In the genomic region with DNA sequence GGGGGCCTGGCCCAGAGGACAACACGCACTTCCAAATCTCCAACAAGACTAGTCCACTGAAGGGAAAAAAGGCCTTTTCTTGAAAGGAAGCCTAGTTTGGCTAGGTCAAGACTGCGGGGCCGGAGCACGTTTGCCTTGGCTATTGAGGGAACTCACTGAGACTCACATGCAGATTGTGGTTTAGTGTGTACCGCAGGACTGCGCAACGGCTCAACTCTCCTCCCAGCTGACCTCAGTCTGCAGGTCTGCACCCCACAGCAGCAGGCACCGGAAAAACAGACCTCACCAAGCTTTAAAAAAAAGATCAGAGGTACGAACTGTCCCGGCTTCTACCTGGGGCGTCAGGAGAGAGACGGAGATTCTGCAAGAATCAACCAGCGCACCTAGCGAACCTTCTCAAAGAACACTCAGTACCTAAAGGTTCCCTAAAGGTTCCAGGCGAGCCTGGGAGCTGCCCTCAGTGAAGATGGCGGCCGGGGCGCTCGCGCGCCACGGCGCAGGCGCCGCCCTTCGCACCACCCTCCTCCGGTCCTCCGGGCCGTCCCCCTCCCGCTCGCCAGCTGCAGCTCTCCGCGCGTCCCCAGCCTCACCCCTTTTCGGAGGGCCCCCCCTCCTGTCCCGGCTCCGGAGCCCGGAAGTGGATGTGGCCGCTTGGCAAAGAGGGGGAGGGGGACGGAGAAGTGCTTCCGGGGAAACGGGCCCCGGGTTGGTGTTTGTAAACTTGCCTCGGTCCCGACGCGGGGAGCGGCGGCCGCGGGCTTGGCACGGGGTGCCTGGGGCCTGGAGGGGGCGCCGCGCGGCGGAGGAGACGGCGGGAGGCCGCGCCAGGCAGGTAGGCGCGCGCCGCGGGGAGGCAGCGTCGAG, we compare ENCODE assay signal across 8 mouse cellular contexts. TPM values are rescaled to one million over a fixed set of nuclear protein-coding genes. Genes with fewer than 3 reads are reported as not detected.
DNase-seq lines count a peak whose midpoint lies in the region; ATAC-seq and TF ChIP-seq lines count a peak whose summit lies in the region.

Gene Zfp740 (plus strand): TSS at position 279 of the 864 bp plus-strand sequence.

- in situ Hi-C loops in CH12.LX (cut with MboI; ENCODE audit: low pct_ligation_motif_present, low pct_unique_long_range_greater_than_20kb, low sequenced_read_pairs) = no loop called here

- peak; percentile 97 for ATAC-seq in forebrain, embryonic 12.5 days (ENCODE audit: low FRiP score)
- ATAC-seq in heart, postnatal 0 days (ENCODE audit: insufficient read depth, low read depth) = peak; percentile 98
- ATAC-seq in liver, embryonic 16.5 days (ENCODE audit: low read depth) = peak; percentile 94
- peak; percentile 96 for ATAC-seq in neural tube, embryonic 13.5 days (ENCODE audit: low read depth)

- H3K9me3 ChIP-seq in CH12.LX (replicated peaks; ENCODE audit: low read length) = no peaks in the 10 kb centered on the region
- no peaks in the 10 kb centered on the region for H3K9me3 ChIP-seq in forebrain, embryonic 12.5 days
- no peaks in the 10 kb centered on the region for H3K9me3 ChIP-seq in heart, postnatal 0 days (replicated peaks; ENCODE audit: control insufficient read depth, low read length)
- no peaks in the 10 kb centered on the region for H3K9me3 ChIP-seq in liver, embryonic 16.5 days (replicated peaks; ENCODE audit: control insufficient read depth, low read length)
- no peaks in the 10 kb centered on the region for H3K9me3 ChIP-seq in neural tube, embryonic 13.5 days

- peak; percentile 66 for TF ChIP-seq POLR2A in CH12.LX (IDR thresholded peaks at IDR 0.05; ENCODE audit: low read depth, low read length)
- TF ChIP-seq POLR2A in testis, adult 2 months (IDR thresholded peaks at IDR 0.05; ENCODE audit: control insufficient read depth, low read depth, low read length) = peak; percentile 13; the same call in 1 of the 2 replicates

- peaks cover 15 to 31% of the 10 kb centered on the region in 2 experiments for H3K36me3 ChIP-seq in CH12.LX (replicated peaks in 1 of 2; ENCODE audit: control insufficient read depth in 1 of 2, insufficient read depth in 1 of 2, low read length in 1 of 2)
- H3K36me3 ChIP-seq in forebrain, embryonic 12.5 days (replicated peaks) = peaks cover 26% of the 10 kb centered on the region
- H3K36me3 ChIP-seq in heart, postnatal 0 days (replicated peaks; ENCODE audit: control insufficient read depth, insufficient read depth, low read length) = peaks cover 20% of the 10 kb centered on the region
- H3K36me3 ChIP-seq in liver, embryonic 16.5 days (ENCODE audit: control insufficient read depth, insufficient read depth) = peaks cover 15% of the 10 kb centered on the region
- peaks cover 25% of the 10 kb centered on the region for H3K36me3 ChIP-seq in neural tube, embryonic 13.5 days
- no peaks in the 10 kb centered on the region for H3K36me3 ChIP-seq in testis, adult 2 months (ENCODE audit: control insufficient read depth, insufficient read depth, low read length)

- peaks cover 11 to 44% of the 10 kb centered on the region in 2 experiments for H3K4me1 ChIP-seq in CH12.LX (ENCODE audit: control insufficient read depth in 1 of 2, insufficient read depth in 2 of 2)
- peaks cover 40% of the 10 kb centered on the region for H3K4me1 ChIP-seq in forebrain, embryonic 12.5 days
- H3K4me1 ChIP-seq in heart, postnatal 0 days (ENCODE audit: control insufficient read depth, insufficient read depth) = peaks cover 22% of the 10 kb centered on the region
- H3K4me1 ChIP-seq in liver, embryonic 16.5 days (ENCODE audit: control insufficient read depth, low read depth, low read length) = peaks cover 19% of the 10 kb centered on the region
- H3K4me1 ChIP-seq in neural tube, embryonic 13.5 days (replicated peaks) = peaks cover 49% of the 10 kb centered on the region
- H3K4me1 ChIP-seq in testis, adult 2 months (ENCODE audit: control insufficient read depth, insufficient read depth, low read length) = peaks cover 13% of the 10 kb centered on the region

- peak within 1 kb of the TSS; percentile 92 for H3K27ac ChIP-seq in CH12.LX (ENCODE audit: insufficient read depth, low read depth)
- peak within 1 kb of the TSS; percentile 99 for H3K27ac ChIP-seq in forebrain, embryonic 12.5 days
- H3K27ac ChIP-seq in heart, postnatal 0 days (ENCODE audit: low read depth) = peak within 1 kb of the TSS; percentile 99
- peak within 1 kb of the TSS; percentile 97 for H3K27ac ChIP-seq in liver, embryonic 16.5 days (ENCODE audit: low read length)
- H3K27ac ChIP-seq in neural tube, embryonic 13.5 days (replicated peaks) = peak within 1 kb of the TSS; percentile 100
- H3K27ac ChIP-seq in testis, adult 2 months (ENCODE audit: control insufficient read depth, insufficient read depth, low read depth, low read length) = peak within 1 kb of the TSS; percentile 89

- H3K4me3 ChIP-seq in CH12.LX (replicated peaks in 1 of 3; ENCODE audit: low read depth in 2 of 3, low read length in 2 of 3, poor library complexity in 1 of 3) = peak within 1 kb of the TSS; percentile 79 to 95 (median 84)
- H3K4me3 ChIP-seq in forebrain, embryonic 12.5 days (replicated peaks) = peak within 1 kb of the TSS; percentile 85
- peak within 1 kb of the TSS; percentile 95 for H3K4me3 ChIP-seq in heart, postnatal 0 days (ENCODE audit: low read depth, low read length)
- H3K4me3 ChIP-seq in liver, embryonic 16.5 days (ENCODE audit: low read depth, low read length) = peak within 1 kb of the TSS; percentile 91
- H3K4me3 ChIP-seq in neural tube, embryonic 13.5 days = peak within 1 kb of the TSS; percentile 81
- peak within 1 kb of the TSS; percentile 94 for H3K4me3 ChIP-seq in testis, adult 2 months (ENCODE audit: control insufficient read depth, low read depth, low read length)

- dilution Hi-C loops in CH12.LX (cut with MboI; ENCODE audit: extremely low pct_ligation_motif_present, extremely low pct_unique_long_range_greater_than_20kb, low sequenced_read_pairs) = no loop called here

- under 1% methylated on average over 66 of the region's 68 CpGs for WGBS in forebrain, embryonic 12.5 days
- under 1% methylated on average over 56 of the region's 68 CpGs for WGBS in heart, postnatal 0 days
- under 1% methylated on average over 64 of the region's 68 CpGs for WGBS in liver, embryonic 16.5 days (ENCODE audit: insufficient replicate concordance)
- WGBS in neural tube, embryonic 13.5 days = 1% methylated on average over 65 of the region's 68 CpGs

- peak; percentile 97 for DNase-seq in CH12.LX (ENCODE audit: extremely low read depth)
- peak; percentile 87 for DNase-seq in c-Kit-positive CD71-positive TER-119-negative erythroid progenitor cells, embryonic 14.5 days (ENCODE audit: low read depth)
- DNase-seq in heart, postnatal 0 days (ENCODE audit: low spot score) = peak; percentile 97
- DNase-seq in kidney, postnatal 4 days = peak; percentile 97 to 99

- H3K79me2 ChIP-seq in CH12.LX (replicated peaks; ENCODE audit: control insufficient read depth, extremely low read depth, insufficient read depth, poor library complexity, severe bottlenecking) = 0 out of 2 replicates have a peak, but pooled peaks cover 4% of the 10 kb centered on the region

- TF ChIP-seq CTCF in CH12.LX (conservative IDR thresholded peaks at IDR 0.05 in 1 of 2, IDR thresholded peaks at IDR 0.05 in 1 of 2; ENCODE audit: low read depth in 2 of 2, low read length in 2 of 2) = no peak; a peak in 1 of 4 replicates
- TF ChIP-seq CTCF in heart, postnatal 0 days (IDR thresholded peaks at IDR 0.05; ENCODE audit: low read depth) = no peak
- no peak for TF ChIP-seq CTCF in testis, adult 2 months (IDR thresholded peaks at IDR 0.05; ENCODE audit: control insufficient read depth, insufficient read depth, insufficient replicate concordance, low read depth, low read length)

- TF ChIP-seq RAD21 in CH12.LX (IDR thresholded peaks at IDR 0.05; ENCODE audit: low read depth, low read length) = no peak; the same call in 1 of the 2 replicates

- no peaks in the 10 kb centered on the region for H3K27me3 ChIP-seq in CH12.LX (replicated peaks)
- no peaks in the 10 kb centered on the region for H3K27me3 ChIP-seq in forebrain, embryonic 12.5 days
- H3K27me3 ChIP-seq in heart, postnatal 0 days (ENCODE audit: control insufficient read depth, insufficient read depth, low read length) = no peaks in the 10 kb centered on the region
- H3K27me3 ChIP-seq in liver, embryonic 16.5 days (ENCODE audit: control insufficient read depth, insufficient read depth, low read depth, low read length) = no peaks in the 10 kb centered on the region
- H3K27me3 ChIP-seq in neural tube, embryonic 13.5 days = no peaks in the 10 kb centered on the region
- H3K27me3 ChIP-seq in testis, adult 2 months (ENCODE audit: control insufficient read depth, insufficient read depth, low read length) = no peaks in the 10 kb centered on the region

- H3K9ac ChIP-seq in CH12.LX (ENCODE audit: insufficient read depth, low read depth) = peak within 1 kb of the TSS; percentile 93
- H3K9ac ChIP-seq in forebrain, embryonic 12.5 days = peak within 1 kb of the TSS; percentile 92
- peak within 1 kb of the TSS; percentile 93 for H3K9ac ChIP-seq in heart, postnatal 0 days (replicated peaks; ENCODE audit: low read depth, low read length)
- peak within 1 kb of the TSS; percentile 93 for H3K9ac ChIP-seq in liver, embryonic 16.5 days (ENCODE audit: low read depth, low read length)
- H3K9ac ChIP-seq in neural tube, embryonic 13.5 days = peak within 1 kb of the TSS; percentile 96

- peak; percentile 55; the same call in 1 of the 2 replicates for TF ChIP-seq EP300 in CH12.LX (IDR thresholded peaks at IDR 0.05; ENCODE audit: low read length)
- peak; percentile 77; the same call in 1 of the 2 replicates for TF ChIP-seq EP300 in heart, postnatal 0 days (IDR thresholded peaks at IDR 0.05; ENCODE audit: low read depth)

- peak within 1 kb of the TSS; percentile 81 for H3K4me2 ChIP-seq in CH12.LX (ENCODE audit: insufficient read depth, low read depth, poor library complexity, severe bottlenecking)
- H3K4me2 ChIP-seq in forebrain, embryonic 12.5 days = peak within 1 kb of the TSS; percentile 77
- H3K4me2 ChIP-seq in heart, postnatal 0 days (ENCODE audit: low read depth, low read length) = peak within 1 kb of the TSS; percentile 89
- H3K4me2 ChIP-seq in liver, embryonic 16.5 days (ENCODE audit: low read depth, low read length) = peak within 1 kb of the TSS; percentile 84
- H3K4me2 ChIP-seq in neural tube, embryonic 13.5 days = peak within 1 kb of the TSS; percentile 85

TF ChIP-seq in CH12.LX, 34 proteins besides CTCF, POLR2A, EP300 and RAD21 (continues in another document):
- no peak; the same call in 1 of the 2 replicates for TF ChIP-seq POLR2AphosphoS2 (IDR thresholded peaks at IDR 0.05; ENCODE audit: low read depth, low read length)

RNA-seq across cellular contexts. Expression of gene Zfp740, which starts in this region (rescaled TPM):
- total RNA-seq in CH12.LX (2012; rRNA removed) (30.5 and 32.1 TPM in 2 replicates), CH12.LX (2014; rRNA removed) (46.1 and 51.9 TPM in 2 replicates)
- polyA plus RNA-seq in CH12.LX (2012; ENCODE audit: insufficient read length, low read depth) = 37.4 and 38.7 TPM in 2 replicates
- 127 and 132 TPM in 2 replicates for polyA plus RNA-seq in forebrain, embryonic 12.5 days (2016; fragmentation: Nextera tagmentation; extraction: Ambion mirVana)
- total RNA-seq in heart, postnatal 0 days (2014; rRNA removed; ENCODE audit: low replicate concordance) = 31.1 and 38.4 TPM in 2 replicates
- 17.7 and 18.8 TPM in 2 replicates for polyA plus RNA-seq in heart, postnatal 0 days (2015; fragmentation: Nextera tagmentation; extraction: Ambion mirVana)
- polyA plus RNA-seq in liver, embryonic 16.5 days (2015; fragmentation: Nextera tagmentation; extraction: Ambion mirVana) = 16.3 and 17.1 TPM in 2 replicates
- polyA plus RNA-seq in neural tube, embryonic 13.5 days (2015; fragmentation: Nextera tagmentation; extraction: Ambion mirVana) = 64.8 and 67.9 TPM in 2 replicates
- polyA plus RNA-seq in testis, adult 2 months (2012; rRNA removed) = 9.9 and 11.3 TPM in 2 replicates

Comparison
In these comparisons a context has a peak if more than half of its experiments do, and no peak if none do; other contexts are left out.
1. Peak in every context shown above with its lines: DNase-seq, ATAC-seq, H3K4me3 ChIP-seq and H3K27ac ChIP-seq.